Mouse (Mus musculus) small intestine, adult 2 months (tissue): Measurements from ENCODE around the gene Tnr. TPM values are rescaled to one million over a fixed set of nuclear protein-coding genes. Genes with fewer than 3 reads are reported as not detected.

Experiments used
- H3K27ac ChIP-seq: fragments of 200-500 bp; 2 replicates; pipeline ENCODE4 v1.5.1; 2012; ENCODE audit warnings: low read depth, low read length, control low read depth, inconsistent platforms; ENCODE audit not compliant: insufficient read depth
- H3K27me3 ChIP-seq: fragments of 200-500 bp; 2 replicates; pipeline ENCODE4 v1.6.1; 2012; ENCODE audit warnings: mild to moderate bottlenecking, moderate library complexity, low read length, inconsistent platforms; ENCODE audit not compliant: control insufficient read depth, insufficient read depth
- H3K36me3 ChIP-seq: fragments of 200-500 bp; 2 replicates; pipeline ENCODE4 v1.6.1; 2012; ENCODE audit warnings: mild to moderate bottlenecking, low read length, control low read depth, inconsistent platforms; ENCODE audit not compliant: control insufficient read depth, insufficient read depth
- H3K4me1 ChIP-seq: fragments of 200-500 bp; 2 replicates; pipeline ENCODE4 v1.6.1; 2012; ENCODE audit warnings: low read length, inconsistent platforms, mixed read lengths; ENCODE audit not compliant: control insufficient read depth, insufficient read depth, insufficient read length
- H3K4me3 ChIP-seq: fragments of 200-500 bp; 2 replicates; pipeline ENCODE4 v1.5.1; 2012; ENCODE audit warnings: low read depth, mild to moderate bottlenecking, control low read depth, inconsistent platforms, low read length, moderate library complexity
- CTCF ChIP-seq: fragments of 200-500 bp; IDR thresholded peaks from 2 replicates; pipeline ENCODE4 v1.5.1; 2012; ENCODE audit warnings: low read depth, mild to moderate bottlenecking, control low read depth, inconsistent platforms, low read length, moderate library complexity, mixed read lengths; ENCODE audit not compliant: insufficient replicate concordance, insufficient read length; ENCODE audit errors: extremely low read depth
- POLR2A ChIP-seq: fragments of 200-500 bp; IDR thresholded peaks from 2 replicates; pipeline ENCODE4 v1.6.1; 2012; ENCODE audit warnings: low read depth, mild to moderate bottlenecking, control low read depth, inconsistent platforms, low read length, moderate library complexity
- WGBS: fragments of 180-500 bp; shearing (Covaris S2); methylation state at CpG from one replicate; pipeline ENCODE4 v1.1.7; 2018; 5-methylcytosine and 5-hydroxymethylcytosine counted together
- polyA plus RNA-seq: library from polyadenylated mRNA; depleted of rRNA; stranded (reverse); fragments of >200 nt; gene quantifications from 2 replicates; pipeline ENCODE4 v1.2.3, GENCODE M21; 2012

The Tnr gene
- polyA plus RNA-seq, 1 experiment: 0.10 TPM

- no peak for TF ChIP-seq POLR2A
- TF ChIP-seq CTCF: no peak
- Histone ChIP-seq H3K27me3 (no peaks in the 10 kb centered on the region), H3K4me3 (no peak overlapping the region), H3K27ac (no peak overlapping the region), H3K36me3 (no peaks in the 10 kb centered on the region), H3K4me1 (no peaks in the 10 kb centered on the region)
- 43% methylated on average over 4 of the region's 4 CpGs for WGBS
Observed at GRCm38 (mm10) chr1:159517647-159518046, 5.9 kb upstream of the Tnr start.

- TF ChIP-seq POLR2A: no peak
- TF ChIP-seq CTCF: no peak
- WGBS: 47% methylated on average over 1 of the region's 1 CpGs
- no peak overlapping the region for H3K27ac ChIP-seq
Observed at GRCm38 (mm10) chr1:159519206-159519605, 4.4 kb upstream of the Tnr start.

GRCm38 (mm10) chr1:159523069-159523468, 500 bp upstream of the Tnr start:
- H3K36me3 ChIP-seq: no peaks in the 10 kb centered on the region
- no peak for TF ChIP-seq CTCF
- no peak for TF ChIP-seq POLR2A
- 65% methylated on average over 2 of the region's 2 CpGs for WGBS
- no peak overlapping the region for H3K4me3 ChIP-seq
- H3K27ac ChIP-seq: no peak overlapping the region
- no peaks in the 10 kb centered on the region for H3K4me1 ChIP-seq
- H3K27me3 ChIP-seq: no peaks in the 10 kb centered on the region

More at GRCm38 (mm10) chr1:159519206-159519605, 4.4 kb upstream of the Tnr start:
- Histone ChIP-seq H3K4me1 (no peaks in the 10 kb centered on the region), H3K27me3 (no peaks in the 10 kb centered on the region), H3K4me3 (no peak overlapping the region), H3K36me3 (no peaks in the 10 kb centered on the region)

- 7% methylated on average over 18 of the region's 18 CpGs for WGBS
- no peaks in the 10 kb centered on the region for H3K36me3 ChIP-seq
- H3K4me3 ChIP-seq: no peak overlapping the region
- no peaks in the 10 kb centered on the region for H3K4me1 ChIP-seq
- TF ChIP-seq CTCF: no peak
- TF ChIP-seq POLR2A: no peak
- no peaks in the 10 kb centered on the region for H3K27me3 ChIP-seq
- H3K27ac ChIP-seq: no peak overlapping the region
Observed at GRCm38 (mm10) chr1:159524051-159524549, 531 bp downstream of the Tnr start.

- 37% methylated on average over 4 of the region's 4 CpGs for WGBS
- Histone ChIP-seq H3K4me3 (no peak overlapping the region), H3K36me3 (no peaks in the 10 kb centered on the region)
Observed at GRCm38 (mm10) chr1:159532841-159533569, 9.4 kb downstream of the Tnr start.

GRCm38 (mm10) chr1:159535582-159535981, 12.0 kb downstream of the Tnr start:
- H3K4me1 ChIP-seq: no peaks in the 10 kb centered on the region
- H3K4me3 ChIP-seq: no peak overlapping the region
- WGBS: 7% methylated on average over 4 of the region's 4 CpGs
- TF ChIP-seq CTCF (no peak), POLR2A (no peak)
- no peak overlapping the region for H3K27ac ChIP-seq
- H3K36me3 ChIP-seq: no peaks in the 10 kb centered on the region
- H3K27me3 ChIP-seq: no peaks in the 10 kb centered on the region

More at GRCm38 (mm10) chr1:159532841-159533569, 9.4 kb downstream of the Tnr start:
- H3K27me3 ChIP-seq: no peaks in the 10 kb centered on the region
- no peak overlapping the region for H3K27ac ChIP-seq
- TF ChIP-seq POLR2A (no peak), CTCF (no peak)
- H3K4me1 ChIP-seq: no peaks in the 10 kb centered on the region

- Histone ChIP-seq H3K36me3 (no peaks in the 10 kb centered on the region), H3K4me1 (no peaks in the 10 kb centered on the region), H3K27me3 (no peaks in the 10 kb centered on the region), H3K4me3 (no peak overlapping the region), H3K27ac (no peak overlapping the region)
- TF ChIP-seq POLR2A: no peak
- no peak for TF ChIP-seq CTCF
Observed at GRCm38 (mm10) chr1:159537541-159537940, 14.0 kb downstream of the Tnr start.
